Mouse (Mus musculus) WW6 (cell line): Measurements from ENCODE around the gene Marcks.

ENCODE experiments used
- DNase-seq: peaks from one replicate; pipeline ENCODE4 v3.0.0-alpha.2; 2013; ENCODE audit warnings: low read depth, low spot score

Marcks gene

GRCm38 (mm10) chr10:37138778-37139442 is at the start of gene Marcks:
Gene Marcks (minus strand): TSS chr10:37138920.
- peak; percentile 61 for DNase-seq

GRCm38 (mm10) chr10:37177071-37177470 is 38.4 kb upstream of the Marcks start:
- no peak for DNase-seq

- DNase-seq: no peak
Measured at GRCm38 (mm10) chr10:37172416-37172950, 33.8 kb upstream of the Marcks start.

GRCm38 (mm10) chr10:37171711-37172415 is 33.1 kb upstream of the Marcks start:
- DNase-seq: no peak

- no peak for DNase-seq
Measured at GRCm38 (mm10) chr10:37170878-37171277, 32.2 kb upstream of the Marcks start.

GRCm38 (mm10) chr10:37170466-37170865 is 31.7 kb upstream of the Marcks start:
- no peak for DNase-seq

DNA sequence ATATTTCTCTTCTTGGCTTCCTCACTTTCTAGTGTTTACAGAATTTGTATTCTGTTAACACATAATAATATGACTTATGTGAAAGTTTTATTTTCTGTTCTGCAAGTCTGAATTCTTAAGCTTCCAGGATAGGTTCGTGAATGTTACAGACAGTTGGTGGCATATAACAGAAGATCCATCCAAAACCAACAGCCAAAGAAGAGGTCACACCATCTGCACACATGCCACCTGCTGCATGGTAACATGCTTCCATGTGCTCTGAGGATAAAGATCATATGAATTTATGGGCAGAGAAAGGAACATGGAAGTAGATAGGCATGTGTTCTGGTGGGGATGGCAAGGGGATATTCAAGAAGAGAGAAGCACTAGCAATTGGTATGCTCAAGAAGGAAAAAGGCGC is 28.8 kb upstream of the Marcks start:
- DNase-seq: no peak

DNA sequence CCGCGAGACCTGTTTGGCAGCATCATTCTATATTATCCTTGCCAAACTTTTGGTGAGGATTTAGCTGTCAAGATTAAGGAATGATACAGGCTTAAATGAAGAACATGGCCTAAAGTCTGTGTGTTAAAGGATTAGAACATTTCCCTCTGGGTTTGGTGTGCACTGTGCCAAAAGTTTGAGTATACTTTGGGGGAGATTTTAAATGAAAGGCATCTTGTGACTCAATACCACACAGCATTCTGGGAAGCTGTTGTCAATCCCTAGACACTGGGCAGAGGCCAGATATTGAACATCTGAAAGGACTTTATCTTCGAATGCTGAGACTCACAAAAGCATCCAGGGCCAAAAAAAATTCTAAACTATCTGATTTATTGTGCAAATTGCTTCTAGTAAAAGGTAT is 21.0 kb upstream of the Marcks start:
- DNase-seq: no peak

DNA sequence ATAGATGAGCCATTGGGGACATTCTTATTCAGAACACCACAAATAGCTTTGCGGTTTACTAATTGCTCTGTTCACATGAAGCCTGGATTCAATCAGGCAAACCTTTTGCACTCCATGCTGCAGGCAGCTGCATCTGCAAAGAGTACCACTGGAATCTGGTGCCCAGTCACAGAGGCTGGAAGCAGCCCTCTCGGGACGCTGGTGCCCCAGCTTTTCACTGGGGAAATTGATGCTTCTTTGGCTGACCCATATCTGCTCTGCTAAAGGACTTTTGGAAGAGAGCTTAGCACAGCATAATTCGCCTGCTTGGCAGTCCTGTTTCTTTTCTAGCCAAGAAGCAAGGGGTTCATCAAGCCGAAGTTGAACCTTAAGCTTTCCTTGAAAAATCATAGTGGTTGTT is 18.4 kb upstream of the Marcks start:
- DNase-seq: no peak

DNA sequence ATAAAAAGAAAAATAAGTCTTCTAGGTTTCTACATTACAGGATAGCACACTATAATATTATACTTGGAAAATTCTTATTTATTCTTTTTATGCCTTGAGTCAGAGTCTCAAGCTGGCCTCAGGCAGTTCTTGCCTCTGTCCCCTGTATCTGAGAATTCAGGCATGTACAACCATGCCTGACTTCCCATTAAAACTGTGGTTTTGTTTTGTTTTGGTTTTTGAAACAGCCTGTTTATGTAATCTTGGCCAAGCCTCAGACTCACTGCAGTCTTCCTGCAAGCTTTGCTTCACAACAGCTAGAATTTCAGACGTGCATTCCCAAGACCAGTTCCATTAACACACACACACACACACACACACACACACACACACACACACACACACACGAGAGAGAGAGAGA is 16.4 kb upstream of the Marcks start:
- no peak for DNase-seq

DNA sequence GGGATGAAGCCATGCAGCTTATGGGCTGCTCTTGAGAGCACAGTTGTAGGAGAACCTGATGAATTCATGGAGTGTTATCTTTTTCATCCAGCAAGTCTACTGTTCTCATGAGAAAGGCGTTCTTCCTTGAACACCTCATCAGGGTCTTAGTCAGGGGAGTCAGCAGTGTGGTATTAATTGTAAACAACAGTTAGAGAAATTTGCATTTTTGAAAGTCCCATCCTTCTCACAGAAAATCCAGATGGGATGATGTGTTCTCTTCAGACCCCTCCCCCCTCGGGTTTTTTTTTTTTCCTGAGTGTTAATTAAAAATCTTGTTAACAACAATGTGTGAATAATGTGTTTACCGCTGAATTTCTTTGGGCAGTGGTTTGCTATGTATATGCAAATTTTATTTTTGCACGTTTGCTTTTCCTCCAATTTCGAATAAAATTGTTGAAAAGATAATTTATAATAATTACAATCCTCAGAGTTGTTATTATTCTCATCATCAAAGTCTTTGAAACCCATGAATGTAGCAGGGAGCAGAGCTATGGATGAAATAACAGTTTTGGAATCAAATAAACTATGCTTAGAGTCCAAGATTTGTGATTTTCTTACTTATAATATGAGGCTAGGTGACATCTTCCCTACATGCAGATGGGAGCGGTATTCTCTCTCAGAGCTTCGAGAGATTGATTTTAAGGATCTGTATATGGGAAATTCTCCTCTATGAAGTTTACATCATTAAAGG is 13.0 kb upstream of the Marcks start:
- DNase-seq: no peak

DNA sequence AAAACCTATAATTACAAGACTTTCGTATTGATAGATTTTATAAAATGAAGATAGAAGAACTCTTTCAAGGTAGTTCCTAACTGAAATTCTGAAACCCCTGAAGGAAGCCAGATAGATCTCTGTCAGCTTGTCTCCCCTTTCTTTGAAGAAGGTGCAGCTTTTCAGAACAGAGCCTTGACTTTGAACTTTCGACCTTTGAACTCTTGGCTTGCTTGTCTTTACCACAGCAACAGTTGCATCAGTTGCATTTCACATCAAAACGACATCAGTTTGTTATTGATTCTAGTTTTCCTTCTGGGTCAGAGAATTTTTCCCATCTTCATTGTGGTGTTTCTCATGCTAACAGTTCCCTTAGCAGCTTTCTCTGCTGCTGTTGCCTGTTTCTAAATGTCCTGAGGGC is 9.3 kb upstream of the Marcks start:
- no peak for DNase-seq

- DNase-seq: no peak
Measured at GRCm38 (mm10) chr10:37145456-37145855, 6.7 kb upstream of the Marcks start.

GRCm38 (mm10) chr10:37141621-37142020 is 2.9 kb upstream of the Marcks start:
- DNase-seq: no peak

GRCm38 (mm10) chr10:37140736-37141451 is 2.2 kb upstream of the Marcks start:
- DNase-seq: peak; percentile 75

DNA sequence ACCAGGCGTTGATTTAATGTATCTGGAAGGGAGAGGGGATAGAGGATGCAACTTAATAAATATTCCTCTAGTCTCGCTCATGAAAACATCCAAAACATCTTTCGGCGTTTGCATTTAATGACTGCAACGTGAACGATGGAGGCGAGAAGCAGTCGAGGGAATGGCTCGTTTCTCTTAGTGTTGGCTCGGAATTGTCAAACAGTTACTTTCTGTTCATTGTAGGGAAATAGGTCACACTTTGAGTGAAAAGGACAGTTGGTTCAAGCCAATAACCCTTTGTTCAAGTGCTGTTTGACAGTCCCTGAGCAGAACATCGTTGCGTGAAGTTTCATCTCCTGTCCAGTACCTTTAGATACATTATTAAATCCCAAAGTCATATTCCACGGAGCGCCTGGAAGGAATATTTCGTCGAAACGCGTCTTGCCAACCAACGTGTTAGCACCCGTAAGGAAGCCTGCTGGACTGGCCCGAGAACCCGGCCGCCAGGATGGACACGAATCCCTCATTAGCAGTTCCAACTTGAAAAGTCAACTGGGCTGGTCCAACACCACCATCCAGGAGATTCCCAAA is 1.5 kb upstream of the Marcks start:
- no peak for DNase-seq

DNA sequence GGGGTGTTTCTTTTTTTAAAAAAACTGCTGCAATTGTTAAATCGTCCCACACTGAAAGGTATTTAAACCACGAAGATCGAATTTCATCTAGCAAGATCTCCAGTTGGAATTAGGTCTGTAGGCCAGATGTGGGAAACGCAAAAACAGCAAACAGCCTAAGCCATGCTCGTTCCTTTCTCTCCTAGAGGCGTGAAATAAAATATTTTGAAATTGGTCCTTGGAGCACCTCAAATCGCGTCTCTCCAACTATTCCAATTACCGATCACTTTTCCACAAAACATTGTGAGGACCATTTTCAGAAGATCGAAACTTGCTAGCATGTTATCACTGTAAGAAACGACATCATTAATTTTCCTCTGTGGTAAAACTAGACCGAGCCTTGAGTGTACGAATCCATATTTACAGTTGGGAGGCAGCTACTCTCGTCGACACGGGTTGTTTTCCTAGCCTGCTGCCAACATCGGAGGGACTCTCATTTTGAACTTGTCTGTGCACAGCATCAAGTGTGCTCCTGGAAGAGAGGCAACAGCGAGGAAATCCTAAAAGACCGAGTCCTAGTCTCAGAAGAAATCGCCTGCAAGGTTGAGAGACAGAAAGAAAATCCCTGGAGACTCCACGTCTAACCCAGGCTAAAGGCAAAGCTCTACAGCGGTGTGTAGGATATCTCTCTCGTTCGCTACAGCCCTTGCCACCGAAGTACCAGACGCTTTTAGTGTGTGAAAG is 884 bp upstream of the Marcks start:
- no peak for DNase-seq

DNA sequence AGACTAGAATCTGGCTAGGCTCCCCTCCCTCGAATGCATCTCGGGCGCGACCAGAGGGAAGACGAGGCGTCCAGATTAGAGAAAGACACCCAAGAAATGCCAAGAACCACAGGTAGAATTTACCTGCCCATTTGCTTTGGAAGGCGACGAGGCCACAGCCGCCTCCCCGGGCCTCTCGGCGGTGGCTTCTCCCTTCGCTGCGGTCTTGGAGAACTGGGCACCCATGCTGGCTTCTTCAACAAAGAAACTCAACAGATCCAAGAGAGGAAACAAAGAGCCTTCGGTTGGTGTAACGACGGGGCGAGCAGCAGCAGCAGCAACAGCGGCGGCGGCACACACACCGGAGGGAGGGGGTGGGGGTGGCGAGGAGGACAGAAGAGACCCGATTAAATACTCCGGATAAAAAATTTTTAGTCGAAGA is 399 bp downstream of the Marcks start:
- no peak for DNase-seq

DNA sequence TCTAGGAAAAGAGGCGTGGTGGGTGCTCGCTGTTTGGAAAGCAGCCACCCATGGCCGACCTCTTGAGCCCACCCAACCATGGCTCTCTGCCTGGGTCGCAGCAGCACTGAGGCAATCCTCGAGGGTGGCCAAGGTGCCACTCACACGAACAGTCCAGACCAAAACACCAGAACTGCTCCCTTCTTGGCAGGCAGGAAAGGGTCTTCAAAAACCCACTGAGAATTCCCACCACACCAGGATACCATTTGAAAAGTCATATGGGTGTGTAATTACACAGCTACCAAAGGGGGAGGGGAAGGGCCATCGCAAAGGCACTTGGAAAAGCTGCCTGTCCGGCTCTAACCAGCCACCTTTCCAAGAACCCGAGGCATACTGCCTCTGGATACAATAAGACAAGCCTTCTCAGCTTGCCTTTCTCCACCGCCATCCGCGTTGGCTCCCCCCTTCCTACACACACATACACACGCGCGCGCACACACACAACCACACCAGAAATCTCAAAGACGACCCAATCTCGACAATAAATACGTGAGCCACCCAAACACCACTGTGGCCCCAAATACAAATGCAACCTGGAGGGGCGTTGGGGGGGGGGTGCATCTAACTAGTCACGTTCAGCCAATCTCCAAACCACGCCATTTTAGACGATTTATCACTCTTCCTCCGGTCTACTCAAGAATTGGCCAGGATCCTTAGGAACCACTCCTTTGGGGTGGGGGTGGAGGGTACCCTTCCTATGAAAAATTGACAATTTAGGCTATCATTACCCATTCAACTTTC is 999 bp downstream of the Marcks start:
- peak; percentile 22 for DNase-seq

DNA sequence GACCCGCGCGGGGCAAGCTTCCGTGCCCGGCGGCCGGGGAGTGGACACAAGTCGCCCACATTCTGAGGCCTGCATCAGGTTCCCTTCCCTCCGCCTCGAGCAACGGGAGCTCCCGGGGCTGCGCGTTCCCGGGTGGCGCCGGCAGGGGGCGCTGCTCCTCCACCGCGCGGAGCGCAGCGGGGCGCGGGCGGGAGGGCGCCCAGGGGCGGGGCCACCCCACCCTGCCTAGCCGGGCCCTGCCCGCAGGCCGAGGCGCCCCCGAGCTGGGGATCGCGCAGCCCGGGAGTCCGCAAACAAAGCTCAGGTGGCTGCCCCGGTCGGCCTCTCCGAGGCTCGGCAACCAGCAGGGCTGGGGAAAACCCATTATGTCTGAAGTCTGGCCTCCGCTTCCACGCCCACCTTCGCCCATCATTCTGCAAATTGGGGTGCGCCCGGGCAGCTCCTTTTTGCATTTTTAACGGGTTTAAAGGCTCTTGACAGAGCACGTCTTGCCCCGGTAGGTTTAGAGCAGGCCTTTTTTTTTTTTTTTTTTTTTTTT is 1.7 kb downstream of the Marcks start:
- peak; percentile 49 for DNase-seq
